Mouse (Mus musculus) retina, adult 2 months (tissue): ENCODE measurements around the gene Klhl35.

Source experiments
- DNase-seq: peaks from one replicate; pipeline ENCODE4 v3.0.0-alpha.2; 2012; ENCODE audit warnings: low read depth, low spot score

Klhl35 gene

GRCm38 (mm10) chr7:99450703-99451102 lies 15.1 kb upstream of the Klhl35 start:
- peak; percentile 75 for DNase-seq

DNA sequence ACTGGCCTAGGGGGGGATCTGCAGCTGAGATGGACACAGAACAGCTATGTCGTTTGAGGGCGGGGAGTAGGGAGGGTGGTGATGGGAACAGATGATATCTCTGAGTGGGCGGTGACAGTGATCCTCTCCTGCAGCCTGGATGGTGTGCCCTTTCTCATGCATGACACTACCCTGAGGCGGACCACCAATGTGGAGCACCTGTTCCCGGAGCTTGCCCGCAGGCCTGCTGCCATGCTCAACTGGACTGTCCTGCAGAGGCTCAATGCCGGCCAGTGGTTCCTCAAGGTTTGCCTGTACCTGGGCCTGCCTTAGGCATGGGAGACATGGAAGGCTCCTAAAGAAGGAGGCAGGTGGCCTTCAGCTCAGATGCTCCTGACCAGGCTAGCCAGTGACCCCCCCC lies 12.9 kb upstream of the Klhl35 start:
- no peak for DNase-seq

- DNase-seq = no peak
Observed at GRCm38 (mm10) chr7:99454044-99454443, 11.8 kb upstream of the Klhl35 start.

DNA sequence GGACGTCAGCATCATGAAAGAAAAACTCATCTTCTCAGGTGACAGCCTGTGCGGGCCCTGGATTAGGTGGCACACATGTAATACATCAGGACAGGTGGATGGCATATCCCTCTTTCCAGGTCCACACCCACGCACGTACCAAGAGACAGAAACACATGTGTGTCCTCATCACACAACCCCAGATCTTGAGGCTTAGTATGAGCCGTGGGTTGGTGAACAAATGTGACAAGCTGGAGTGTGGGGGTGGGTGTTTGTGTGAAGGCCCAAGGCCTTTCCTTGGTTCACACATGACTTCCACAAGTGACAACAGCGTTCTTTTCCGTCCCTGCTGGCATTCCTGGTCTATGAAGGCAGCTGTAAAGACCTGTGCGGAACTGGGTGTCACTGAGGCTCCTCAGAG lies 7.0 kb upstream of the Klhl35 start:
- DNase-seq = no peak

- no peak for DNase-seq
Observed at GRCm38 (mm10) chr7:99459888-99460652, 5.7 kb upstream of the Klhl35 start.

GRCm38 (mm10) chr7:99463120-99463519 lies 2.7 kb upstream of the Klhl35 start:
- no peak for DNase-seq

- no peak for DNase-seq
Observed at GRCm38 (mm10) chr7:99467916-99468282, 2.1 kb downstream of the Klhl35 start.

DNA sequence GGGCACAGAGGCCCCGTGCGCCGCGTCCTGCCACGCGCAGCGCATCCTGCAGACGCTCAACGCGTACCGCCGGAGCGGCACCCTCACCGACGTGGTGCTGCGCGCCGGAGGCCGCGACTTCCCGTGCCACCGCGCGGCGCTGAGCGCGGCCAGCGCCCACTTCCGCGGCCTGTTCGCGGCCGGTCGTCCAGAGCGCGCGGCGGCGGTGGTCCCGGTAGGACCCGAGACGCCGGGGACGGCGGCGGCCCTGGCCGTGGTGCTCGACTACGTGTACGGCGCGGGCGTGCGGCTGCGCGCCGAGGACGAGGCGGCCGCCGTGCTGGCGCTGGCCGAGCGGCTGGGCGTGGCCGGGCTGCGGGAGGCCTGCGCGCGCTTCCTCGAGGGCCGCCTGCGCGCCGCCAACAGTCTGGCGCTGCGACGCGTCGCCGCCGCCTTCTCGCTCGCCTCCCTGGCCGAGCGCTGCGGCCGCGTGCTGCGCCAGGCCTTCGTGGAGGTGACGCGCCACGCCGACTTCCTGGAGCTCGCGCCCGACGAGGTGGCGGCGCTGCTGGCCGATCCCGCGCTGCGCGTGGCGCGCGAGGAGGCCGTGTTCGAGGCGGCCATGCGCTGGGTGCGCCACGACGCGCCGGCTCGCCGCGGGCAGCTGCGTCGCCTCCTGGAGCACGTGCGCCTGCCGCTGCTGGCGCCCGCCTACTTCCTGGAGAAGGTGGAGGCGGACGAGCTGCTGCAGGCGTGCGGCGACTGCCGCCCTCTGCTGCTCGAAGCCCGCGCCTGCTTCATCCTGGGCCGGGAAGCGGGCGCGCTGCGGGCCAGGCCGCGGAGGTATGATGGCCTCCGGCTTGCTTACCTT lies 2.7 kb downstream of the Klhl35 start:
- no peak for DNase-seq

DNA sequence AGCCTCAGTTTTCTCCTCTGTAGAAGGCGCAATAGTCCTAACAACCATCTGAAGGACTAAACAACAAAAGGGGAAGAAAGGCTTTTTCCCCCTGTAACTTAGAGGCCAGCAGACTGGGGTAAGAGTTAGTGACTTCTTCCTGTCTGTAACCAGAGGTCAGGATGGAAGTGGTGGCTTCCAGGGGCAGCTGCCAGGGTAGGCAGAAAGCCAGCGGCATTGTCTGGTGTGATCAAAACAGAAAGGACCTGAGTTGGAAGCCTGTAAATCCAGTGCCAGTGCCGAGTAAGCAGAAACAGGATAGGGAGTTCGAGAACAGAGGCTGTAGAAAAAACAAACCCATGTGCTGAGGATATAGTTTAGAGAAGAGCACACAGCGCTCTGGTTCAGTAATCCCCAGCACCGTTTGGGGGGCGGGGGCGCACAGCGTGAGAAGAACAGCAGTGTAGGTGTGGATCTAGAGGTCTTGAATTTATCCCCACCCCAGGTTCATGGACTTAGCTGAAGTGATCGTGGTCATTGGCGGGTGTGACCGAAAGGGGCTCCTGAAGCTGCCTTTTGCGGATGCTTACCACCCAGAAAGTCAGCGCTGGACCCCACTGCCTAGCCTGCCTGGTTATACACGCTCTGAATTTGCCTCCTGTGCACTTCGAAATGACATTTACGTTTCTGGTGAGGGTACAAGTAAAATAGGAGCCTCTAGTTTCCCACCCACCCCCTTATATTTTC lies 4.0 kb downstream of the Klhl35 start:
- no peak for DNase-seq

DNA sequence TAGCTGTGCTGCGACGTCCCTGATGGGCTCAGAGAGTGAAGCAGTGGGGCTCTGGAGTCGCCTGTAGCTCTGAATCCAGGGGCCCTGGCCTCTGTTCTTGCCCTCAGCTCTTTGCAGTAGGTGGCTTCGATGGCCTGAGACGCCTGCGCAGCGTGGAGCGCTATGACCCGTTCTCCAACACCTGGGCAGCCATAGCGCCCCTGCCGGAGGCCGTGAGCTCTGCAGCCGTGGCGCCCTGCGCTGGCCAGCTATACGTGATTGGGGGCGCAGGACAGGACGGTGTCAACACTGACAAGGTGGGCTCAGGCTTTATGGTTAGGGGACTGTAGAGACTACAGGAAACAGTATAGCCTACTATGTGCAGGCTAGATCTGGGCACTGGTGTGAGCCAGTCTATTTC lies 5.8 kb downstream of the Klhl35 start:
- DNase-seq = no peak

DNA sequence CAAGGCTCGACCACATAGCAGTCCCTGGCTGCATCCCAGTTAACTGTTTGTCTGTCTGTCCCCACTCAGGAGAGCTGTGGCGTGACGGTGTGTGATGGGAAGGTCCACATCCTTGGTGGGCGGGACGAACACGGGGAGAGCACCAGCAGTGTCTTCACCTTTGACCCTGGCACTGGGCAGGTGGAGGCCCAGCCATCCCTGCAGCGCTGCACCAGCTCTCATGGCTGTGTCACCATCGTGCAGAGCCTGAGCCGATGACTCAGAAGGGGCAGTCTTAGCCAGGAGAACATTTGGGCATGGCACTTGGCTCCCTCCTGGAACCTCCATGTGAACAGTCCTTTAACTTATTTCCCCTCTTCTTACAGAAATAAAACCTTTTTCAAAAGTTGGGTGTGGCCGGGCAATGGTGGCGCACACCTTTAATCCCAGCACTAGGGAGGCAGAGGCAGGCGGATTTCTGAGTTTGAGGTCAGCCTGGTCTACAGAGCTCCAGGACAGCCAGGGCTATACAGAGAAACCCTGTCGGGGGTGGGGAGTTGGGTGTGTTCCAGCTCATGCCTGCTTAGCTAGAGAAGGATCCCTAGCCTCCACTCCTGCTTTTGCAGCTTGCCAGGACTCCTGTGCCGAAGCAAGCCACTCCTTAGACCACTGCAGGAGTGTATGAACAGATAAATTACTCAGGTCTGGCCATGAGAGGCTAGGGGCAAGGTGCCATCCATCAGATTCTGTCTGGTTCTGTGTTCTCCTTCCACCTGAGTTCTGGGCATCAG lies 8.0 kb downstream of the Klhl35 start:
- DNase-seq = no peak

DNA sequence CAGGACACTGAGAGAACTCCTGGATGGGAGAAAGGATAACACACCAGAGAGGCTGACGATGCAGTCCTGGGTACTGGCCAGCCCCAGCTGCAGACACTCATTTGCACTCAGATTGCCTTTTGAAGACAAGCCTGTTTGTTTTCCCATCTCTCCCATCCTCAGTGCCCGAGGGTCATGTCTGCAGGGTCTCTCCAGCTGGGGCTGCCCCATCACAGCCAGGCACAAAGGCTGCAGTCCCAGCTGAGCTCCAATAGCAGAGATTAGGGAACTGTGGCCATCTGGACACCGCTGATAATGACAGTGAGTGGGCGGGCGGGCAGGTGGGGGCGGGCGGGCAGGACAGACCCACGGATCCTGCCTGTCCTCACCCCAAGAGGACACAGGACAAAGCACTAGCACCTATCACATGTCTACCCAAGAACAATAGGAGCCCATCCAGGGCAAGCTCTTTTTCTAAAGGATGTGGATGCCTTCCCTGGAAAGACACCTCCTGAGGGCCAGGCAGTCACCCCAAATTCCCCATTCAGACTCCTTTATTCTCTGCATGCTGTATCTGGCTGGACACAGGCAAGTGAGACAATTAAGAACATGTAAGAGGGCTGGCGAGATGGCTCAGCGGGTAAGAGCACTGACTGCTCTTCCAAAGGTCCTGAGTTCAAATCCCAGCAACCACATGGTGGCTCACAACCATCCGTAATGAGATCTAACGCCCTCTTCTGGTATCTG lies 9.2 kb downstream of the Klhl35 start:
- DNase-seq = no peak

- no peak for DNase-seq
Observed at GRCm38 (mm10) chr7:99475562-99475911, 9.7 kb downstream of the Klhl35 start.

DNA sequence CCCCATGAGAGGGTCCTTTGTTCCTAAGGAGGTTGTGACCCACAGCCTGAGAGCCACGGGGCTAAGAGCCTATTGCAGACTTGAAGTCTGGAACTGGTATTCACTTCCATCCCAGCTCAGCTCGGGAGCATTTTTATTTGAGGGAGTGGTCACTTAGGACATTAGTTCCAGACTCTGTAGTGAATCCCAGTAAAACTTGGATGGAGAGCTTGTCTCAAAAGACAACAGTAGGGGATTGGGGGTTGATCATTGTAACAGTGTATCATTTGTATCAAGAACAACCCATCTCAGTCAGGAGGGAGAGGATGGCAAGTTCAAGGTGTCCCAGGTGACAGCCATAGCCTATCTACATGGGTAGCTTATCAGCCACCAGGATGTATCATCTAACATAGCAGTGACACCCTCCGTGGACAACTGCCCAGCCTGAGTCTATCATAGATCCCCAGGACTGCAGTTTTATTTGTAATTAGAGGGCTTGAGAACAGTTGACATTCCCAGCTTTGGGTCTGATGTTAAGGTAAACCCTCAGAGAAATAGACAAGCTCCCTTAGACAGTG lies 10.8 kb downstream of the Klhl35 start:
- no peak for DNase-seq

- no peak for DNase-seq
Observed at GRCm38 (mm10) chr7:99477235-99477634, 11.4 kb downstream of the Klhl35 start.

GRCm38 (mm10) chr7:99482637-99483036 lies 16.8 kb downstream of the Klhl35 start:
- no peak for DNase-seq

DNA sequence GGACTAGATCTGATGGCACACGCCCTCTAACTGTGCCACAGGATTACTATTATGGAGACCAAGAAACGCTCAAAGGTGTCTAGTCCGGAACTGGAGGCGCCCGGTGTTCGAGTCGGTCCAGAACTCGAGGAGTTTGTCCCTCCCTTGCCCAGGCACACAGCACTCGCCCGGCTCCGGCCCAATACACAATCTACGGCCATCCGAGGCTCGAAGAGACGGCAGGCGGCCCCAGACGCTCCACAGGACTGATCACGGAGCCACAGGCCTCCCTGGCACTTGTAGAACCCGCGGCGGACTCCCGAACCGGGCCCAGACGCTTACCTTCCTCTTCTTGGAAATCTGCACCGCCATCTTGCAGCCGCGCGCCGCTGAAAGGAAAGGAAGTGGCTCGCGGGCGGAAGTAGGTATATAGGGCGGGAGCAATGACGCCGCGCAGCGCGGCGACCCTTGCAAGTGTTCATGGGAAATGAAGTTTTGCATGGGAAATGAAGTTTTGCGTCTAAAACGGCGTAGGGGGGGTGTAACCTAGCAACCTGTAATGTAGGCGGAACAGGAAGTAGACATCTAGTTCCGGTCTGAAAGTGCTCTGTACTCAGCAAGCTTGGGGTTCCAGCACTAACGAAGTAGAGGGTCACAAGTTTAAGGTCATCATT lies 17.6 kb downstream of the Klhl35 start, which contains the start of gene Rps3:
Rps3 (minus strand) TSS at position 468 of the 653 bp plus-strand sequence.
- peak; percentile 80 for DNase-seq

- DNase-seq = no peak
Observed at GRCm38 (mm10) chr7:99483924-99484319, 18.1 kb downstream of the Klhl35 start.

DNA sequence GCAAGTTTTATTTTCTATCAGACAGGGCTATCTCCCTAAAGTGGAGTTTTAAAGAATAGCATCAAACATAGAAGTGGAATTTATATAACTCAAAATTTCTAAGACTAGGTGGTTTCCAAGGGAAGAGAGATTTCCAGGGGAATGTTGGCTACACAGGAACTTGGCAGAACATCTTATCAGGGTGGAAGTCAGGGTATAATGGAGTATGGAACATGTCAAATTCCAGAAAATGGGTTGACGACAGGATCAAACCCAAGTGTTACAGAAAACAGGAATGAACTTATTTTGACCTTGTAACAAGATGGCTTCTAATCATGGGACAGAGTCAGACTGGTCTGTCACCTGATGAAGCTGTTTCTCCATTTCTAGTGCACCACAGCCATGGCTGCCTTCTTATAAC lies 18.9 kb downstream of the Klhl35 start:
- no peak for DNase-seq

DNA sequence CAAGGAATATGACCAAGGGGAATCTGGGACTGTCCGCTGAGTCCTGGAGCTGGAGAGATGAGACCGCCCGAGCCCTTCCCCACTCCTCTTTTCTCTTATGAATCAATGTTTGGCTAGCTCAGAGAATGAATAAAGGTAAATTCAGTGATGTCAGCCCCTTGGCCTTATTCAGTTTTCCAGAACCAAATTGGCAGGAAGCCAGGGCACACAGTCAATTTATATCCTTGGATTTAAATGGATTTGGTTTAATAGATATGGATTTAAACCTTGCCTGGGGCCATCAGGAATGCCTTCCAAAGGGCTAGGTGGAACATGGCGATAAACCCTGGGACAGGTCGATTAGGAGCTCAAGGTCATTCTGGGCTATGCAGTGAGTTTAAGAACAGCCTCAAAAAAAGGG lies 23.9 kb downstream of the Klhl35 start:
- DNase-seq = no peak
